Mouse (Mus musculus) Muller cell, postnatal 12 days (primary cell): Measurements from ENCODE around the gene Erlin1.

Experiments
- DNase-seq: peaks from one replicate; pipeline ENCODE4 v3.0.0-alpha.2; 2015; ENCODE audit errors: inconsistent ontology term

Gene Erlin1

DNA sequence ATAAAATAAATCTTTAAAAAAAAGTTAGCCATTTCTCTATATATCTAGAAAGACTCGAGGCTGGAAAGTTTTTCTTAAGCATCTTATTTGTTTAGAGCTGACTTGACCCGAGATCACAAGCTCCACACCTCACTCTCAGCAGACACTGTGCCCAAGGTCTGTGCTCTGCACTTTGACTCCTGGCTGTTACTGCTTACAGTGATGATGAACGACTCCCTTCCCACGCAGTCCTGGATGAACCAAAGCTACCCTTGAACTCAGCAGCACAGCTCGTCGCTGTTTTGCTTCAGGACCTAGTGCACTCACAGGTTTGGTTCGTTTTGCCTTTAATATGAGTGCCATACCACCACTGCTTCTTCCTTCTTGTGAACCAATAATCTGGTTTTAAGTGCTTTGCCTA lies 5.8 kb downstream of the Erlin1 start:
- no peak for DNase-seq

DNA sequence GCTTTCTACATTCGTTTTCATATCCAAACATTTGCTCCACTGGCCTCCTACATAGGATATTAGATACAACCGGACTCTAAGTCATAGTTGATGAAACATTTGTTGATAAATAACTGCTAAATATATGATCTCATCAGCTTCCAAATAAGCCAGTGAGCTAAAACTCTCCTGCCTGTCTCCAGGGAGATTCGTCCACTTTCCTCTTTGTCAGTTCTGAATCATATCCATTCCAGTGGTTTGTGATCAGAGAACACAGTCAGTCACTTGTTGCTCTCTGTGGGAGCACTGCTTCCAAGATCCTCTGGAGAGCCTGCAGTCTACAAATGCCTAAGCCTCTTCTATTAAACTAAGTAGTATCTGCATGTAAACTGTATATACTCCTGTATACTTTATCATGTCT lies 9.4 kb downstream of the Erlin1 start:
- peak; percentile 17 for DNase-seq

DNA sequence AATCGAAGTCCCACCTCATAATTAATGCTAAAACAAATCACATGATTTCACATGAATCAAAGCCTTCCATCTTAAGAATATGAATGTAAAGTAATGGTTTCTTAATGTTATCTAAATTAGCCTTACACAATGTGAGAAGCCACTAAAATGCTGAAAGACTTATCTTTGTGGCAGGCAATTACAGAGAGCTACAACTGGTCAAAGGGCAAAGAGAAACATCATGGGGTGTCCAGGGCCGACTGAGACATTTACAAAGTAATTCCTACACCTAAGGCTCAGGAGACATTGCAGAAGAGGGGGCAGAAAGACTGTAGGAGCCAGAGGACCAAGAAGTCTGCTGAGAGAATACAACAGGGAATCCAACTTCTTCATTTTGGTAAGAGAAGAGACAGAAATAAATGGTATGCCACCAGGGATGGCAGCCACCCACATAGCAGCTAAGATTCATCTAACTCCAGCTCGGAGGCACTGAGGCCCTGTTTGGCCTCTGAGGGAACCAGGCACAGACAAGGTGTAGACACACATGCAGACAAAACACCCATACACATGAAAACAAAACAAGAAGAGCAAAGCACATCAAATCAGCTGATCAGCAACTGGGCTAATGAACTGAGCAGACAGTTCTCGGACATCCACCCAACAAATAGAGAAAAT lies 14.3 kb downstream of the Erlin1 start:
- DNase-seq = no peak

DNA sequence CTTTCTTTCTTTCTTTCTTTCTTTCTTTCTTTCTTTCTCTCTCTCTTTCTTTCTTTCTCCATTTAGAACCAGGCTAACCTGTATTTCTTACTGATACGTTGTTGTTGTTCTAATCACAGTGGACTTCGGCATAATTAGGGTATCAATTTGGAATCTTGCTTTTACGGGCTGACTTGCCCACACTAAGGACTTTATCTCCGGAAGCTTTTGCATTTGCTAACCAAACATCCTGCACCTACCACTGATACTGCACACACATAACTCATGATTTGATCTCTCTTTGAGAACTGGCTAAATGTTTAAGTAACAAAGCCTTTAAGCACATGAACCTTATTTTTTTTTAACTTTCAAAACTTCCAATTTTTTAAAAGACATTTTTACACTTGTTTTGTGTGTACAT lies 19.2 kb downstream of the Erlin1 start:
- DNase-seq = no peak

DNA sequence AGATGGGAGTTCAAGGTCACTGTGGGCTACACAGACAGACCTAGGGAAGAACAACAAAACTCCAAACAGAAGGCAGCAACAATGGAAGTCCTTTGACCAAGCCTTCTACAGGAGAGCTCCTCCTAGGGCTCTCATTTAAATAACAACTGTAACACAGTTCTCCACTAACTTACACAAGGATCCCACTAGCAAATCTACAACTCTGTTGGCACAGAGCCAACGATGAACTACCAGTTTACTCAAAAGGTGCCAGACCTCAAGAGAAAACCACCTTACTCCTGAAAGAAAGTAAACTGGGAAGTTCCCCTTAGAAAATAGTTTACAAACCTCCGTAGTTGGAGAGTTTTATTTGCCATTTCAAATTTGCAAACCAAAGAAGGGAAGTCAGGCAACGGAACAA lies 20.3 kb downstream of the Erlin1 start:
- no peak for DNase-seq

DNA sequence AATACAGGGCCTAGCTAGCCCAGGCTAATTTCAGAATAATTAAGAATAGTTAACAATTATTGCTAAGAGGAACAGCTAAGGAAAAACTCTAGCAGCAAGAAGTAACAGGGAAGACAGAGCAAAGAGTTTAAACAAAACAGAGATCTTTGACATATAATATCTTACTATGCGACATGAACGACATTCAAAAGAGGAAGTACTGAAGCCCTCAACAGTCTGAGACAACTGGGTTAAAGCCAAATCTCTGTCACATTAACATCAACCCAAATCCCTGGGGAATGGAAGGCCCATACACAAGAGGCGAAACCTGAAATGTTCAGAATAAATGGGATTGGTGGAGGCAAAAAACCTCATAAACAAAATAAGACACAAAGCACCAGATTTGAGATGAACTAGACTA lies 23.7 kb downstream of the Erlin1 start:
- DNase-seq = no peak

DNA sequence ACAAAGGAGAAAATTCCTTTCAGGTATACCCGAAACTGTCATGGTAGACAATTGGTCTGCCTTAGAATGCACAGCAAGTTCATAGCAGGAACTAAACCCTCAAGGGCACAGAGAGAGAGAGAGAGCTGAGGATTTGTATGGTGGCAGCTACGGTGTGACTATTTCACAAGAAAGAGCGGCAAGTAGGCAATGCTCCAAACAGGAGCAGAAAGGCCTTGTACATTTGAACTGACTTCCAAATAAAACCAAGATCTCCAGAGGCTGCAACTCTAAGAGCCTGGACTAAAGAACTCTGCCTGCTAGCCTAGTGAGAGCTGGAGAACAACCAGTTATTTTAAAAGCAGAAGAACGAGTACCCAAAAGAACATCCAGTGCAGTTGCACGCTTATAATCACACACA lies 27.5 kb downstream of the Erlin1 start:
- DNase-seq = no peak

DNA sequence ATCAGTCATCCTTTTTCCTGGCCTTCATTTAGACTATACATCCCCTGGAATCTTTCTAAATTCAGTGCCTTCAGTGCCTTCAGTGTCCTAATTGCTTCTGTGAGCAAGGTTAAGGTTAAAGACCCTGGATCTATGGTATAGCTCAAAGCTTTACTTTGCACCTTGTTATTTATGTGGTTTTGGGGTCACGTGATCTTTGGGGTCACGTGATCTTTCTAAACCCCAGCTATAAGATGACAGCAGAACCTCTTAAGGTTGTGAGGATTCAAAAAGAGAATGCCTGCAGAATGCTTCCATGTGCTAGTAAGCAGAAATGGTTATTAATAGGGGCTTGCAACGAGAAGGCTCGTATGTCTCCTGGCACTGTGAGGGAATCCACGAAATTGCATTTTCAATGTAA lies 36.2 kb downstream of the Erlin1 start:
- no peak for DNase-seq

DNA sequence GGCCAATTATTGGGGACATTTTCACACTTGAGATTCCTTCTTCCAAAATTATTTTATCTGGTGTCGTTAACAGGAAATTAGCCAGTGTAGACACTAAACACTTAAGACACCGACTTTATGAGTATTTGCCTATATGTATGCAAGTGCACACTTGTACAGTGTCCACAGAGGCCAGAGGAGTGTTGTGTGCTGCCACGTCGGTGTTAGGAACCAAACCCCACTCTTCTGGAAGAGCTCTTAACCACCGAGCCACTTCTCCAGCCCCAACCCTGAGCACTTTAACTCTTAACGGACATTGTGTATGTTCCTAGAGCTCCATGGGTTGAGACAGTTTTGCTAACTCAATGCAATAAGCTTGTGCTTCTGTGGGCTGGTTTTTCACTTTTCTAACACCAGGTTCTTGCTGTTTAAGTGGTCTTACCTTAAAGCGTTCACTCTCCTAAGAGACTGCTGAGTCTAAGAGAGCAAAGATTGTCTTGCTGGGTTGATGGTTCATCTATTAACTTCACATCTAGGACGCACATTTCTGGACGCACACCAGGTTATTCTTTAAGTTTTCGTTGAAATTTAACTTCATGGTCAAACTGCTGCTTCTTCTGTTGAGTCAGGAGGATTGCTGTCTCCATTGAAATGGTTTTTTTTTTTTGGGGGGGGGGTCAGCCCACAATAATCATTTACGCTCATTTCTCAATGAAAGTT lies 37.4 kb downstream of the Erlin1 start:
- DNase-seq = no peak

DNA sequence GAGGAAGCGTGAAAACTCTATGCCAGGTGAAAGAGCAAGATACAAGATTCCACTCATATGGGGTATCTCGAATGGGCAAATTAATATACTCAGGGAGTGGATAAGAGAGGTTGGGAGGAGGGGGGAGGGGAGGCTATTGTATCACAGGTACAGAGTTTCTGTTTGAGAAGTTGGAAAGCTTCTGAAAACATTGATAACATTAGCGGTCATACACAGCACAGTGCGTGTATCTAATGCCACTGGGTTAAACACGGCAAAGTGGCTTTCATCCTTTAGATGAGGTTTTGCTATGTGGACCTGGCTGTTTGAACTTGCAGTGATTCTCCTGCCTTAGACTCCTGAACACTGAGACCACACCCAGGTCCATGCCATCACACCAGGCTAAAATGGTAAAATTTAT lies 39.6 kb downstream of the Erlin1 start:
- no peak for DNase-seq

DNA sequence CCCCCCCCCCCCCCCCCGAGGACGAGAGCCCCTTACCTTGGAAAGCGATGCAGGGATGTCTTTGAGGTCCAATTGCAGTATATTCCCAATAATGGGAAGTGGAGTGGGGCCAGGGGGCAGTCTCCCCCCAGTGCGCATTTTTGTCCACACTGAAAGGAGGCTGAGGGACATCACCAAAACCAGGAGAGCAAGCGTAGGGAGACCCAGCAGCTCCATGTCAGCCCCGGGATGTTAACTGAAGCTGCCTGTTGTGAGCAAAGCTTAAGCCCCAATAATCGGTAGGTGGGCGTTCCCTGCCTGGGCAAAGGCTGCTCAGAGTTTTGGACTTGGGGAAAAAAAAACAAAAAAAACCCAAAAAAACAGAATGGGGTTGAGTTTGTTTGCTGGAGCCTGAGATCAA lies 40.6 kb downstream of the Erlin1 start, which contains the start of gene Cyp2c23:
Cyp2c23 (minus strand) TSS at position 237 of the 400 bp plus-strand sequence.
- no peak for DNase-seq

DNA sequence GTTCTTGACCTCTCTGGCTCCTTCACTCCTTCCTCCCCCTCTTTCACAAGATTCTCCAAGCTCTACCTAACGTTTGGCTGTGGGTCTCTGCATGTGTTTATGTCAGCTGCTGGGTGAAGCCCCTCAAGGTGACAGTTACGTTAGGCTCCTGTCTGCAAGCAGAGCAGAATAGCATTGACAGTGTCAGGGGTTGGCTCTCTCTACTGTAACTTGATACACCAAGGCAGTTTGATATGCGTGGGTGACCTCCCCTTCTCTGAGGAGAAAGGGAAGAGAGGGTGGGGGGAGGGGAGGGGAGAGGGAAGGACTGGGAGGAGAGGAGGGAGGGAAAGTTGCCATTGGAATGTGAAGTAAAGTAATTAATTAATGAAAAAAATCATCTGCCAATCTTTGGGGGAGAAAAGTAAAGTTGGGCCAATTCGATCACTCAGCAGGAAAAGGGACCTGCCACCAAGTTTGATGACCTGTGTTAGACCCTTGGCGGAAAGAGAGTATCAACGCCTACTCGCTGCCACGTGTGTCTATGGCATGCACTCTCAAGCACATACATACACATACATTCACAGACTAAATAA lies 42.5 kb downstream of the Erlin1 start:
- peak; percentile 7 for DNase-seq

DNA sequence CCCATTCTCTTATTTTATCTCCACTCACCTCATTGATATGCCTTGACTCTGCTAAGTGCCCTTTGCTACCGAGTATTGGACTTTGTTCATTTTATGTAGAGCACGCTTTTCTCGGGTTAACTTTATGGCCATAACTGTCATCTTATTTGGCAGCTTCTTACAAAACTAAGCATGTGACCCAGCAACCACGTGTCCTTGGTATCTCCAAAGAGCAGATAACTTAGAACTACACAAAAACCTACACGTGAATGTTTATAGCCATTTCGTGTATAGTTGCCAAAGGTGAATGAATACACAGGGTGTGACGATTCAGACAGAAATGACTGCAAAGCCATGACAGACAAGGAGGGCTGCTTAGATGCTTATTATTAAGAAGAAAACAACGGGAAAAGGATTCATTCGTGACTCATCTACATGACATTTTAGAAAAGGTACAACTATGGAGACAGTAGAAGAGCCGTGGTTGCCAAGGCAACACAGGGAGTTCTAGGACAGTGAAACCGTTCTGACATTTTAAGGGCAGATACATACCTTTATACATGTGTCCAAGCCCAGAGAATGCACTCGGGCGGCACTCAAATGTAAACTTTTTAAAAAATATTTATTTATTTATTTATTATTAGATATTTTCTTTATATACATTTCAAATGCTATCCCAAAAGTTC lies 44.5 kb downstream of the Erlin1 start:
- DNase-seq = no peak

DNA sequence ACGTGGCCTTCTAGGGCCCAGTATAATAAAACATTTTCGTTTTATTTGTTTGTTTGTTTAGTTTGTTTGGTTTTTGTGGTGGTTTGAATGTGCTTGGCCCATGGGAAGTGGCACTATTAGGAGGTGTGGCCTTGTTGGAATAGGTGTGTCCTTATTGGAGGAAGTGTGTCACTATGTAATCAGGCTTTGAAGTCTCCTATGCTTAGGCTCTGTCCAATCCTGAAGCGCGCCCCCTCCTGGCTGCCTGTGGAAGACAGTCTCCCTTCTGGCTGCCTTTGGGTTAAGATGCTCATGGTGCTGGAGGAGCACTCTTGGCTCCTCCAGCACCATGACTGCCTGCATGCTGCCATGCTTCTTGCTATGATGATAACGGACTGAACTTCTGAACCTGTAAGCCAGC lies 46.5 kb downstream of the Erlin1 start:
- no peak for DNase-seq

DNA sequence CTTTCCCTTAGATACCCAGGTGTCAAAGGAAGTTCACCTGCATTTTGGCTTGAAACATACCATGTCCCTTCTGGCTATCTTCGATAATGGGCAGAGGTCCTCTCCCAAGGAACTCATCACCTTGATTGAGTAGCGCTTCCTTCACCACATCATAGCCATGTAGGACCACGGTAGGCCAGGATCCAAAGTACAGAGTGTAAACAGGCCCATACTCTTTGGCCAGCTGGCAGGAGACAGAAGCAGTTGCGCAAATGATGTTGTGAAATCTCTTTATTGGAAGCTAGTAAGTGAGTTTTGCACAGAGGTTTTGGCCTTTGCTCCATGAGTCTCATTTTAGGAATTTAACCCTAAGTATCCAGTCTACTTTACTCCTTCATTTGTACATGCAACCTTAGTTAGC lies 48.1 kb downstream of the Erlin1 start:
- DNase-seq = peak; percentile 47

DNA sequence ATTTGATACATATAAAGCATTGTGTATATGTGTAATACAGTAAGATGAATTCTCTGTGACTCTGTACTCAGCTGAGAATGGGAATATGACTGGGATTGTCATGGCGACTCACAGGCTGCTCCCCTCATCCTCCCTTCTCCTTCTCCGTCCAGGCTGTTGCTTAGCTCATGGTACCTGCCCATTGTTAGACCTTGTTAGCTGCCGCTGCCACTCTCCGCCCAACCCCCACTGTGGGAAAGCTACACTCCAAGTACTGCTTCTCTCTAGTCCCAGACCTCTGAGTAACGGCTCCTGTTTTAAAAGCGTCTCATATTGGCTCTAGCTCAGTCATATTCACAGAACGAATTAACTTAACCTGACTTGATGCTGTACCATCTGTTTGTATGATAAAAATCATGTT lies 49.8 kb downstream of the Erlin1 start:
- DNase-seq = no peak

DNA sequence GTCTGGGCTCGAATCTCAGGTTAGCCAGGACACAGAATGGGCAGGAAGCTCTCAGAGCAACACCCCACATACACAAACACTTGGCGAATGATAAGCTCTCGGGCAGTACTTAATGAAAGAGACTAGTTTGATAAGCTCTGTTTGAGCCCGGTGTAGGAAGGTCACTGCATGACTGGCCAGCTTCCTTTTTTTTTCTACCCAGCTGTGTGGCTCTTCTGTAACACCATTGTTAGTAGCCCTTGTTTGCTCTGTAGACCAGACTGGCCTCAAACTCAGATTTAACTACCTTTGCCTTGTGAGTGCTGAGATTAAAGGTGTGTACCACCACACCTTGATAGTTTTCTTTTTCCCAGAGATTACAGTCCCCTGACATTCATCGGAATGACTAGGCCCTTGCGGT lies 55.7 kb downstream of the Erlin1 start:
- no peak for DNase-seq

DNA sequence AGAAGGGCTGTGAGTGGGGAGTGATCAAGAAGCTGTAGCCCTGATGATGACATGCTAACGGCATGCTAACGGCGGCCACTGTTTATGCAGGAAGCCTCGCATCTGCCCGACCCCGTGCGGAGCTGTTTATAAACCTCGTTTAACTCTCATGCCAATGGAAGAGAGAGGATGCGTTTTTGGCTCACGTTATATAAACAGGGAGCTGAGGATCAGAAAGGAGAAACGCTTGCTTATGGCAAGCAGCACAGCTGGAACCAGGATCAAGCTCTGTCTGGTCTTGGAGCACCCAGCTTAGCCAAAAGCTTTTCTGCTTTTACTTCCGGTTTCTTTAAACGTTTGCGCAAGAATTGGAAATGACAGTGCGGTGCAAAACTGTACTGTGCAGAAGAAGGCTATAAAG lies 60.8 kb downstream of the Erlin1 start:
- DNase-seq = no peak

DNA sequence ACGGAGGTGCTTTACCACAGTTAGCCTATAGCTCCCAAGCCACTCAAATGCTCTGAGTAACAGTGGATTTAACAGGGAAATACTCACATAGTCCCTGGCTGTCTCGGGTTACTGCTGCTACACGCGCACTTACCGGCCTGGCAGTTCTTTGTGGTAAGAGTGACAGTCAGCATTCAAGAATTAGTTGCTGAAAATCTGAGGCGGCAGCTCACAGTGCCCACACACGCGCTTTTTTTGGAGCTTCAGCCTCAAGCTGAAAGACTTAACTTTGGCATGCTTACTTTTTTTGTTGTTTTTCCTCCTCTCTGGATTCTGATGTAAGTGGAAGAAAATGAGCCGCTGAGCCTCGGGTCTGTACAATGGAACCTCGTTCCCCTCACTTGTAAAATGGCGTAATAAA lies 62.4 kb downstream of the Erlin1 start:
- DNase-seq = no peak

DNA sequence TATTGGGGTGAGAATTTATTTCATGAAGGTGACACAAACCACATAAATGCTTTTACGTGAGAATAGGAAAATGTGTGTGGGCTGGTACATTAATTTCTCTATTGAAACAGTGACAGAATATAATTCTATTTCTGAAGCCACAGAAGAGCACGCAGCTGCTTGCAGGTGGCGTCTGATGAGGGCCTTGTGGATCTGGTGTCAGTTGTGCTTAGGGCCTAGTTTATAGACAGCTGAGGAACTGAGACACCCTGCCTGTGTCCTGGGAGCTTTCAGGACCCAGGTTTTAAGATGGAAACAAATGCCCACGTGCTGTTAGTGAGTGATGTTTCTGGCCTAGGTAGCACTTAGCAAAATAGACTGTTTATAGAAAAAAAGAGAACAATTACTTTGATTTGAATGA lies 64.6 kb downstream of the Erlin1 start:
- no peak for DNase-seq

DNA sequence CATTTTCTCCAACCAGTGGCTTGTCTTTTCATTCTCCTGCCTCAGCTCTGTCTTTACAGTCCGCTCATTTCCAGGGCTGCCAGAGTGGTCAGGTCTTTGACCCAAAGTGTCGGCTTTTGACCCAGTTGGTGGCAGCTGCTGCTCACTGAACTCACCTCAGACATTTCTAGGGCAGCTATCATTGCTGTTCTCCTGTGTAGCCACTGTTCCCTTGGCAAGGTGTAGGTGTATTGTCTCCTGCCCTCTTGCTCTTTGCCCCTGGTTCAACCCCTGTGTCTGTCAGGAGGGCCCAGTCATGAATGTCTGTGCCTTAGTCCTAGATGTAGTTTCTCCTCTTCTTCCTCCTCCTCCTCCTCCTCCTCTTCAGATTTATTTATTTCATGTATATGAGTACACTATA lies 65.3 kb downstream of the Erlin1 start:
- DNase-seq = no peak

DNA sequence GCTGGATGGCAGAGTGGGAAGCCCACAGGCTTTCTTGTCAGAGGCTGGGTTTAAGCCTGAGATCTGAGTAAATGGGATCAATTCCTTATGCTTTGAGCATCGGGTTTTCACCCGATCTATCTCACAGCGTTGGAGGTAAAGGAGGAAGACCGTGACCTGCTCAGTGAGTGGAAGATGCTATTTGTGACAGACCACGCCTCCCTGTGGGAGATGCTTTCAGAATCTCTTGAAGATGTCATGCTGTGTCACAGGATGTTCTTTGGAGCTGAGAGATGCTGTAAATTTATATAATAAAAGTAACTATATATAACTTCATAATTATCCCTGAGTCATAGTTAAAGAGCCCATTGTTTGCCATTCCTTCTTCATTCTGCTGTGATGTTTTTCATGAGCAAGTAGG lies 68.9 kb downstream of the Erlin1 start:
- DNase-seq = no peak

DNA sequence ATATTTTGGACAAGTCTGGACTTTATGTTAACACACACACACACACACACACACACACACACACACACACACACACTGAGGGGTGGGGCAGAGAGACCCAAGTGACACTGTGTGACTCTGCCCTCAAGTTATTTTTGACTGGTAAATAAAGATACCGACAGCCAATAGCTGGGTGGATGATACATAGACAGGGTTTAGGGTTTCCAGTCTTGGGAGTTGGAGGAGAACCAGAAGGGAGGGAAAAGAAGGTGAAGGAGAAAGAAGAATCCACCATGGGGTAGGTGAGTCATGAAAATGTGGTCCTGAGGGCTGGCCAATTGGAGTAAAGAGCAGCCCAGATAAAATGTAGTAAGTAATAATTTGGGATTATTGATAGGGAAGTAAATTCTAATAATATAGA lies 69.5 kb downstream of the Erlin1 start:
- no peak for DNase-seq
